Mouse (Mus musculus) mature B cell (primary cell): Measurements from ENCODE around the gene Acot7.

Experiments used
- in situ Hi-C: fragments of 300-500 bp; cut with MboI; formaldehyde crosslinking; loops from 2 replicates; pipeline ENCODE4 v1.14.3; 2019

The Acot7 gene

GRCm38 (mm10) chr4:152179946-152180660 is 2.2 kb downstream of the Acot7 start:
- in situ Hi-C loops: loop anchor here (5.0 kb wide), 1 partner anchor 32 kb away; no protein-coding TSS in a partner anchor

GRCm38 (mm10) chr4:152182205-152182604 is 4.3 kb downstream of the Acot7 start:
- in situ Hi-C loops: no loop called here

GRCm38 (mm10) chr4:152184353-152185035 is 6.6 kb downstream of the Acot7 start:
- in situ Hi-C loops: no loop called here

DNA sequence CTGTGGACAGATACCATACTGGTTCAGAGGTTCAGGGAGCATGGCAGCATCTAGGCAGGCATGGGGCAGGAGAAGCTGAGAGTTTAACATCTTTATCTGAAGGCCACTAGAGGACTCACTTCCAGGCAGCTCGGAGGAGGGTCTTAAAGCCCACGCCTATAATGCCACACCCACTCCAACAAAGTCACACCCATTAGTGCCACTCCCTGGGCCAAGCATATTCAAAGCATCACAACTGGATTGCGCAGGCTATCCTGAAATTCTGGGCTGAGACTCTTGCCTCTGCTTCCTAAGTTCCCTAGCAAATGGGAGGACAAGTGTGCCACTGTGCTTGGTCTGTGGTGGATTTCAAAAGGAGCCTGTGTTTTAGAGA is 7.2 kb downstream of the Acot7 start:
- in situ Hi-C loops: no loop called here

GRCm38 (mm10) chr4:152185510-152186204 is 7.7 kb downstream of the Acot7 start:
- in situ Hi-C loops: no loop called here

DNA sequence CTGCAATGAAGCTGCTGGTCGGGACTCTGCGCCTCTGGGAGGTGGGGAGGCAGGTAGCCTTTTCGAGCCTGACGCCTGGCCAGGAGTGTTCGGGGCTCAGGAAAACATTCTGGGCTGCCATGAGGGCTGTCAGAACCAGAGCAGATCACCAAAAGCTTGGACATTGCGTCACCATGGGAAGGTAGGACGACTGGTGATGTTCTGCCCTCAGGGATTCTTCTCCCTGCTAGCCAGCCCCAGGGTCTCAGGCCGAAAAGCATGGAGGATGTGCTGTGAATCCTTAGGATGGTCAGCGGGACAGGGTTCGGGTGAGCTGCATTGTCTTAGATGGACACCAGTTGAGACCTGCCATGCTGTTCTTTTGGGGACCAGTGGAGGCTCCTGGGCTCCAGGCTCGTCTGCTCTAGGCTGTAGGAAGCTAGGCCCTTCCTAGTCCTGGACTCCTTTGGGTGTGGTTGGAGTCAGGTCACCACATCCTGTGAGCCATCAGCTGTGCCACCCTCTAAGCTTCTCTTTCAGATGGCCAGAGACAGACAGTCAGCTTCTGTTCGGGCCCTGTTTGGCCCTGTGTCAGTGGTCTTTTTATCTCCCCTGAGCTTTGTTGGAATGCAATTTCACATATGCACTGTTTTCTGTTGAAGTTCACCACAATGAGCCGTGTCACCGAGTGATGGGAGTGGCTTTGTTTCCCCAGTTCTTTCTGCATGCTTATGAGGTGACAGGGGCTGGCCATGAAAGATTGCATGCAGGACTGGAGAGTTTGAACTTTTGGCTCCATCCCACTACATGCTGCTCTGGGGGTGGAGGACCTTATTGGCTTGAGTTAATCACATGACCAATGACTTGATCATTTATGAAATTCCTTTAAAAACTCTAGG is 8.5 kb downstream of the Acot7 start:
- in situ Hi-C loops: no loop called here

DNA sequence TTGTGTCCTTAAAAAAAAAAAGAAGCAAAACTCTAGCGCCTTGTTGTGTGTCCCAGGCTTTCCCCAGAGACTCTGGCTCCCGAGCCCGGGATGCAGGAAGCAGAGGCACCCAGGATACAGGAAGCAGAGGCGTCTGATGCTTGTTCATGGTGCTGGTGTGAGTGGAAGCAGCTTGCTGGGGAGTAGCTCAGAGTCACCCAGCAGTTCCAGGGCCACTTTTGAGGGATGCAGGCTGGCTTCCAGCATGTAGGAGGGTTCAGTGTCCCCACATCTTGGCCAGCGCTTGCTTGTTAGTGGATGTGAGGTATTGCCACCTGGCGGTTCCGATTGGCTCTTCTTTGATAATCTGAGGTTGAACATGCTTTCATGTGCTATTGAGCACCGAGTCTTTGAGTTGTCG is 9.2 kb downstream of the Acot7 start:
- in situ Hi-C loops: no loop called here

DNA sequence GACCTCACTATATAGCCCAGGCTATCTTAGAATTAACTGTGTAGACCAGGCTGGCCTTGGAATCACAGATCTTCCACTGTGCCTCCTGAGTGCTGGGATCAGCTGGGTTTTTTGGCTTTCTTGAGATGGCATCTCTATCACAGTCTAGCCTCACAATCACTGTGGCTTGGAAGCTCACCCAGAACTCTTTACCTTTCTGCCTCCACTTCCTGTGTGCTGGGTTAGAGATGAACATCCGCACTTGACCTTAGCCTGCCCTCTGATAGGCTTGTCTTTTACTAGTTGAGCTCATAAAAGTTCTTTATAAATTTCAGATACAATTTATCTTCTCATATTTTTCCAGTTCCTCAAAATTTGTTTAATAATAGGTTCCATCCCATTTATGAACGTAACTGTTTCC is 10.7 kb downstream of the Acot7 start:
- in situ Hi-C loops: no loop called here

DNA sequence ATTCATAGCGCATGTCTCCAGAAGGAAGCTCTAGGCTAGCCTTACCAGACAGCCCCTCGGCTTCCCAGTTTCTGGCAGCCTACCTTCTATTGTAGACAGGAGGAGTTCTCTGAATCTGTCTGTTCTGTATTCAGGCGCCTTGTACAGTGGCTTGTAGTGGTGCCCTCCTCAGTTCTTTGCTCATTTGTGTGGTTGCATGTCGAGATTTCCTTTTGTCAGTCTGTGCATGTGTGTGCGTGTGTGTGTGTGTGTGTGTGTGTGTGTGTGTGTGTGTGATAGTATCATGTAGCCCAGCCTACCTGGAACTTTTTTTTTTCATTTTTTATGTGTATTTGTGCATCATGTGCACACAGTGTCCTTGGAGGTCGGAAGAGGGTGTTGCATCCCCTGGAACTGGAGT is 11.1 kb downstream of the Acot7 start:
- in situ Hi-C loops: no loop called here

GRCm38 (mm10) chr4:152189691-152190090 is 11.8 kb downstream of the Acot7 start:
- in situ Hi-C loops: no loop called here

DNA sequence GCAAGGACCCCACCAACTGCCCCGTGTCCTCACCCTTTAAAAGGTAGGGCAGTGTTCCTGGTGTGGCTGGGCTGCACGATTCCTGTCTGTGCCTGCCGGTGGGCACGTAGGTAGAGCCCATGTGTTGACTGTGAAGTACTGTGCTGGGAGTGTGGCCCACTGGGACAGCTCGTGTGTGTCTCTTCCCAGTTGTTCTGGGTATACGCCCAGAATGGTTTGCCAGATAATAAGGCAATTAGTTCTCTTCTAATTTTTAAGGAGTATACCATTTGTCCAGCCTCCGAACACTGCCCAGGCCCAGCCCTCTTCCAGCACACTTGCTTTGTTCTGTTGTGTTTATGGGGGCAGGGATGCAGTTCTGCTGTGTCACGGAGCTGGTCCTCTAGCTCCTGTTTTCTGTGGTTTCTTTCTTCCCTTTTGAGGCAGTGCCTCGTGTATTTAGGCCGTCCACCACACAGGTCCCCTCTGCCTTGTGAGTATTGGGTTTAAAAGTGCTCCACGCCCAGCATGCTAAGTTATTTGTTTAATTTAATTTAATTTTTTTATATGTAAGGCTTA is 12.2 kb downstream of the Acot7 start:
- in situ Hi-C loops: no loop called here

GRCm38 (mm10) chr4:152190701-152191100 is 12.8 kb downstream of the Acot7 start:
- in situ Hi-C loops: no loop called here

DNA sequence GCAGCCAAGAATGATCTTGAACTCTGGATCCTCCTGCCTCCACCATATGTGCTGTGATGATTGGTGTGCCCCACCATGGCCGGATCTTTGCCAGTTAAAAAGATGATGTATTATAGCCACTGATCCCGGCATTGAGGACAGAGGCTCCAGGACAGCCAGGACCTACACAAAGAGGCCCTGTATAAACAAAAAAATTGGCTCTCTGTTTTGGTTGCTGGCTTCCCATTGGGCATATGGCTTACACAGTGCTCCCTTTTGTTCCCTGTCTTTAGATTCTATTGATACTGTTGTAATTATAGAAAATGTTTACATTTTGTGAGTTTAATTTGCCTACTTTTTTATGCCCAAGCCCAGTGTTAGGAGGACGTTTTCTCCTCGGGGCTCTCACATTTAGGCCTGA is 14.6 kb downstream of the Acot7 start:
- in situ Hi-C loops: no loop called here

- in situ Hi-C loops: no loop called here
Measured at GRCm38 (mm10) chr4:152194476-152195175, 16.7 kb downstream of the Acot7 start.

GRCm38 (mm10) chr4:152196276-152196675 is 18.3 kb downstream of the Acot7 start:
- in situ Hi-C loops: no loop called here

DNA sequence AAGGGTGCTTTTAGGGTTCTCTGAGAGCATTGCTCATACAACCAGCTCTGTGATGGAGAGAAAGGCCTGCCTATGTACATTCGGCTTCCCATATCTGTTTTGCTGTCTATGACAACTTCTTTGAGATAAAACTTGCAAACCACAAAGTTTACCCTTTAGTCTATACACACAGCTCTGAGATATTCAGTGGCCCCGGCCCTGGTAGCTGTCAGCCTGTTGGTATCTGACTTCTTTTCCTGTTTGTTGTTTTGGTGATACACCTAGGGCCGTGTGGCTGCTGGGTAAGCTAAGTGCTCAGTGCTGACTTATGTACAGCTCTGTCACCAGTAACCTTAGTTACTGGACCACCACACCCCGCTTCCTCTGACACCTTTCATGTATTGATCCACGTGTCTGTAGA is 19.6 kb downstream of the Acot7 start:
- in situ Hi-C loops: no loop called here

DNA sequence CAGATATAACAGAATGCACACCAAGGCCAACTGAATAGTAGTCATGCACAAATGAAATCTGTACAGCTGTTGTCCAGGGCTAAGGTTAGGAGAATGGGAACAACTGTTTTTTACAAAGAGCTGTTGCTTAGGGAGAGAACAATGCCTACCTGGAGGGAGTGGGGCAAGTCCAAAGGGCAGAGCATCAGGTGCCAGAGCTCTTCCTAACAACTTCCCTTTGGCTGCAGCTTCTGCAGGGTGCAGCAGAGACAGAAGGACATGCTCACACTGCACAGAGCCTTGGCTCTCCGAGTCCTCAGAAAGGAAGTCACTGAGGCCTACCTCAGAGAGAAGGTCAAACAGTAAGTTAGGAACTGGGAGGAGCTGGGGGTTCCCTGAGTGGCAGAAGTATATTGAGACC is 21.7 kb downstream of the Acot7 start:
- in situ Hi-C loops: no loop called here

- in situ Hi-C loops: no loop called here
Measured at GRCm38 (mm10) chr4:152201492-152201891, 23.6 kb downstream of the Acot7 start.

DNA sequence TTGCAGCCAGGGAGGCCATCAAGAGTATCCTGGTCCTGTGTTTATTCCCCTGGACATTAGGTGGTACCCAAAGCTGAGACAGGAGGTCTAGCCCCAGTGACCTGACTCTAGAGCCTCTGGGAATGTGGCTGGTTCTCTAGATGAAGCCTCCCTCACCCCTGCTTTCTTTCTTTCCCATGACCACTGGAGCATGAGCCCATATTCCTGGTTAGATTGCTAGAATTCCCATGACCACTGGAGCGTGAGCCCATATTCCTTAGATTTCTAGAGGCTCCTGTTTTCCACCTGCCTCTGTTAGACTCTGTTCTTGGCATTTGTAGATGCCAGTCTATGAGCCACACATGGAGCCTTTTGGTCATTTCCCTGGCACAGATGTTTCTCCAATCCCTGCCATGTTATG is 24.5 kb downstream of the Acot7 start:
- in situ Hi-C loops: no loop called here

DNA sequence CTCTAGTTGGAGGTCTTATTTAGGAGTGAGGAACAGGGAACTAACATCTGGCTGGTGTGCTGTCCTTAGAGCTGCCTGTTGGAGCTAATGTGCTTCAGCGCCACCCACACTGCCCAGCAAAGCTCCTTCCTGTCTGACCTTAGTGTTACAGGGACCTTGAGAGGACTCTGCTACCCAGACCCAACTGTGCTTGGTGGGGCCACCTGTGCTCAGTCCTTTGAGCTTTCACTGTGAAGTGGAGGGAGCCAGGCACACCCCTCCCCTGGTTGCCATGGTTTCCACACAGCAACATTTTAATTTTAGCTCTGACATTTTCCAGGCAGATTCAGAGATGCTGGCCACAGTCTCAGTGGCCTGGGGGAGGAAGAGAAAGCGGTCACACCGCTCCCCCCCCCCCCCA is 25.0 kb downstream of the Acot7 start:
- in situ Hi-C loops: no loop called here

- in situ Hi-C loops: no loop called here
Measured at GRCm38 (mm10) chr4:152204663-152205062, 26.7 kb downstream of the Acot7 start.
